Mouse (Mus musculus): ENCODE results near the gene Ano6. TPM values are rescaled to one million over a fixed set of nuclear protein-coding genes. Genes with fewer than 3 reads are reported as not detected.

The Ano6 gene
- polyA plus RNA-seq, 1 experiment from 2014 or later, result 38.9 TPM

GRCm38 (mm10) chr15:95944299-95944698 lies 153.7 kb downstream of the Ano6 start:
- H3K9me3 ChIP-seq (ENCODE audit: low read length), result no peaks in the 10 kb centered on the region
- ATAC-seq, result no peak
- WGBS, result 80% methylated on average over 6 of the region's 6 CpGs

GRCm38 (mm10) chr15:95945951-95946708 lies 155.5 kb downstream of the Ano6 start:
- Histone ChIP-seq H3K4me2 (replicated peaks; ENCODE audit: low read depth, low read length) (no peak overlapping the region), H3K4me1 (ENCODE audit: insufficient read depth, low read depth, low read length) (no peaks in the 10 kb centered on the region), H3K9ac (replicated peaks; ENCODE audit: low read depth) (no peak overlapping the region), H3K27ac (ENCODE audit: low read length) (no peak overlapping the region), H3K9me3 (ENCODE audit: low read length) (no peaks in the 10 kb centered on the region), H3K4me3 (ENCODE audit: low read depth, low read length) (no peak overlapping the region), H3K36me3 (ENCODE audit: insufficient read depth, low read length) (peaks cover 29% of the 10 kb centered on the region), H3K27me3 (replicated peaks; ENCODE audit: insufficient read depth, low read length) (no peaks in the 10 kb centered on the region)
- 75% methylated on average over 11 of the region's 11 CpGs for WGBS
- DNase-seq (ENCODE audit: low spot score) (no peak), ATAC-seq (no peak)
- no peak for TF ChIP-seq EP300 (IDR thresholded peaks at IDR 0.05)
- no peak for TF ChIP-seq CTCF (IDR thresholded peaks at IDR 0.05)

More at GRCm38 (mm10) chr15:95944299-95944698, 153.7 kb downstream of the Ano6 start:
- Histone ChIP-seq H3K27ac (ENCODE audit: low read length) (no peak overlapping the region), H3K27me3 (replicated peaks; ENCODE audit: insufficient read depth, low read length) (no peaks in the 10 kb centered on the region), H3K9ac (replicated peaks; ENCODE audit: low read depth) (no peak overlapping the region), H3K36me3 (ENCODE audit: insufficient read depth, low read length) (peaks cover 20% of the 10 kb centered on the region), H3K4me1 (ENCODE audit: insufficient read depth, low read depth, low read length) (no peaks in the 10 kb centered on the region), H3K4me3 (ENCODE audit: low read depth, low read length) (no peak overlapping the region), H3K4me2 (replicated peaks; ENCODE audit: low read depth, low read length) (no peak overlapping the region)
- DNase-seq (ENCODE audit: low spot score), result no peak
- no peak for TF ChIP-seq CTCF (IDR thresholded peaks at IDR 0.05)
- TF ChIP-seq EP300 (IDR thresholded peaks at IDR 0.05), result no peak

GRCm38 (mm10) chr15:95948411-95948810 lies 157.8 kb downstream of the Ano6 start:
- no peak overlapping the region for H3K9ac ChIP-seq (replicated peaks; ENCODE audit: low read depth)
- peaks cover 32% of the 10 kb centered on the region for H3K36me3 ChIP-seq (ENCODE audit: insufficient read depth, low read length)
- DNase-seq (ENCODE audit: low spot score), result no peak
- no peak overlapping the region for H3K4me2 ChIP-seq (replicated peaks; ENCODE audit: low read depth, low read length)
- ATAC-seq, result no peak
- TF ChIP-seq EP300 (IDR thresholded peaks at IDR 0.05), result no peak
- no peak for TF ChIP-seq CTCF (IDR thresholded peaks at IDR 0.05)
- no peak overlapping the region for H3K4me3 ChIP-seq (ENCODE audit: low read depth, low read length)
- no peaks in the 10 kb centered on the region for H3K4me1 ChIP-seq (ENCODE audit: insufficient read depth, low read depth, low read length)
- no peaks in the 10 kb centered on the region for H3K27me3 ChIP-seq (replicated peaks; ENCODE audit: insufficient read depth, low read length)
- no peaks in the 10 kb centered on the region for H3K9me3 ChIP-seq (ENCODE audit: low read length)
- WGBS, result 96% methylated on average over 18 of the region's 18 CpGs
- no peak overlapping the region for H3K27ac ChIP-seq (ENCODE audit: low read length)

DNA sequence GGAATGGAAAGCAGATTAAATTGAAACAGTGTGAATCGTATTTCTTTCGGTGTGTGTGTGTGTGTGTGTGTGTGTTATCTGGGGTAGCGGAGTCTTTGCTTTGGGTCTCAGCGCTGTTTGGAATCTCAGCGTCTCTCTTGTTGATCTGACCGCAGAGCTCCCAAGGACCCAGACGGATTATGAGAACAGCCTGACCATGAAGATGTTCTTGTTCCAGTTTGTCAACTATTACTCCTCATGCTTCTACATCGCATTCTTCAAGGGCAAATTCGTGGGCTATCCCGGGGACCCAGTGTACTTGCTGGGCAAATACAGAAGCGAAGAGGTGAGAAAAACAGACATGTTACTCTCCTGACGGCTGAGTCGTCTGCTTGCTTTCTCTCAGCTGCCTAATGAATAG lies 158.7 kb downstream of the Ano6 start:
- Histone ChIP-seq H3K9me3 (ENCODE audit: low read length) (no peaks in the 10 kb centered on the region), H3K4me2 (replicated peaks; ENCODE audit: low read depth, low read length) (no peak overlapping the region), H3K4me3 (ENCODE audit: low read depth, low read length) (no peak overlapping the region), H3K27me3 (replicated peaks; ENCODE audit: insufficient read depth, low read length) (no peaks in the 10 kb centered on the region), H3K27ac (ENCODE audit: low read length) (no peak overlapping the region), H3K9ac (replicated peaks; ENCODE audit: low read depth) (no peak overlapping the region), H3K4me1 (ENCODE audit: insufficient read depth, low read depth, low read length) (no peaks in the 10 kb centered on the region), H3K36me3 (ENCODE audit: insufficient read depth, low read length) (peaks cover 32% of the 10 kb centered on the region)
- 89% methylated on average over 13 of the region's 13 CpGs for WGBS
- no peak for TF ChIP-seq CTCF (IDR thresholded peaks at IDR 0.05)
- no peak for TF ChIP-seq EP300 (IDR thresholded peaks at IDR 0.05)
- ATAC-seq (no peak), DNase-seq (ENCODE audit: low spot score) (no peak)

- peaks cover 37% of the 10 kb centered on the region for H3K36me3 ChIP-seq (ENCODE audit: insufficient read depth, low read length)
- no peaks in the 10 kb centered on the region for H3K27me3 ChIP-seq (replicated peaks; ENCODE audit: insufficient read depth, low read length)
- 56% methylated on average over 5 of the region's 5 CpGs for WGBS
- no peak for DNase-seq (ENCODE audit: low spot score)
- H3K9ac ChIP-seq (replicated peaks; ENCODE audit: low read depth), result no peak overlapping the region
- no peaks in the 10 kb centered on the region for H3K4me1 ChIP-seq (ENCODE audit: insufficient read depth, low read depth, low read length)
- H3K4me3 ChIP-seq (ENCODE audit: low read depth, low read length), result no peak overlapping the region
- TF ChIP-seq EP300 (IDR thresholded peaks at IDR 0.05) (no peak), CTCF (IDR thresholded peaks at IDR 0.05) (no peak)
- no peak for ATAC-seq
- H3K9me3 ChIP-seq (ENCODE audit: low read length), result no peaks in the 10 kb centered on the region
- H3K27ac ChIP-seq (ENCODE audit: low read length), result no peak overlapping the region
- no peak overlapping the region for H3K4me2 ChIP-seq (replicated peaks; ENCODE audit: low read depth, low read length)
Measured at GRCm38 (mm10) chr15:95951497-95951896, 160.9 kb downstream of the Ano6 start.

DNA sequence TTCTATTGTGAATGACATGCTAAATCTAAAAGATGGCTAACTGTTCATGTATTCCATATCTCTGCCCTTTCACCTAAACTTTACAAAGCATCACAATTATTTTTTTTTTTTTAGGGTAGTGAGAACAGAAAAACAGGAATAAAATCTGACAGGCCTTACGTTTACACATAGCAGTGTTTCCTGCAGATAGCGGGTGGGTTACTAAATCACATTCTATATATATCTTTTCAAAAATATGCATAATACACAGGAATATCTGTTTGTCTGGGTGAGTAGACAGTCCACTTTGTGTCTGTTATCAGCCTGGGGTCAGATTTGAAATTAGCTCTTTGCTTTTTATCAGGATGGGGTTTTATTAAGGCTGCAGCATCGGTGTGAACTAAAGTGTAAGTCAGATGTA lies 166.0 kb downstream of the Ano6 start:
- peaks cover 21% of the 10 kb centered on the region; the same call in 1 of the 2 replicates for H3K36me3 ChIP-seq (ENCODE audit: insufficient read depth, low read length)
- TF ChIP-seq EP300 (IDR thresholded peaks at IDR 0.05) (no peak), CTCF (IDR thresholded peaks at IDR 0.05) (no peak)

More for the DNA sequence above, 166.0 kb downstream of the Ano6 start:
- H3K9ac ChIP-seq (replicated peaks; ENCODE audit: low read depth), result no peak overlapping the region
- H3K4me3 ChIP-seq (ENCODE audit: low read depth, low read length), result no peak overlapping the region
- 68% methylated on average over 3 of the region's 3 CpGs for WGBS
- no peaks in the 10 kb centered on the region for H3K4me1 ChIP-seq (ENCODE audit: insufficient read depth, low read depth, low read length)
- DNase-seq (ENCODE audit: low spot score) (no peak), ATAC-seq (no peak)
- no peak overlapping the region for H3K4me2 ChIP-seq (replicated peaks; ENCODE audit: low read depth, low read length)
- no peaks in the 10 kb centered on the region for H3K27me3 ChIP-seq (replicated peaks; ENCODE audit: insufficient read depth, low read length)
- H3K27ac ChIP-seq (ENCODE audit: low read length), result no peak overlapping the region
- no peaks in the 10 kb centered on the region for H3K9me3 ChIP-seq (ENCODE audit: low read length)
